Mouse (Mus musculus): ENCODE data around the gene Tdrd7. TPM values are rescaled to one million over a fixed set of nuclear protein-coding genes. Genes with fewer than 3 reads are reported as not detected.

The Tdrd7 gene
- polyA plus RNA-seq, 1 experiment from 2014 or later = 6.5 TPM

GRCm38 (mm10) chr4:45956131-45956530, 9.0 kb upstream of the Tdrd7 start:
- ATAC-seq = no peak
- Histone ChIP-seq H3K27me3 (replicated peaks) (0 out of 2 replicates have a peak, but pooled peaks cover 9% of the 10 kb centered on the region), H3K4me3 (no peak overlapping the region), H3K27ac (no peak overlapping the region), H3K36me3 (no peaks in the 10 kb centered on the region), H3K9me3 (replicated peaks) (no peaks in the 10 kb centered on the region), H3K4me1 (no peaks in the 10 kb centered on the region), H3K4me2 (no peak overlapping the region), H3K9ac (no peak overlapping the region)
- WGBS (ENCODE audit: insufficient replicate concordance) = 75% methylated on average over 8 of the region's 8 CpGs

GRCm38 (mm10) chr4:45956706-45957105, 8.4 kb upstream of the Tdrd7 start:
- no peaks in the 10 kb centered on the region for H3K9me3 ChIP-seq (replicated peaks)
- H3K9ac ChIP-seq = no peak overlapping the region
- 0 out of 2 replicates have a peak, but pooled peaks cover 9% of the 10 kb centered on the region for H3K27me3 ChIP-seq (replicated peaks)
- no peak overlapping the region for H3K4me2 ChIP-seq
- H3K4me1 ChIP-seq = no peaks in the 10 kb centered on the region
- 81% methylated on average over 4 of the region's 4 CpGs for WGBS (ENCODE audit: insufficient replicate concordance)
- no peak overlapping the region for H3K27ac ChIP-seq
- H3K4me3 ChIP-seq = no peak overlapping the region
- ATAC-seq = no peak
- no peaks in the 10 kb centered on the region for H3K36me3 ChIP-seq

DNA sequence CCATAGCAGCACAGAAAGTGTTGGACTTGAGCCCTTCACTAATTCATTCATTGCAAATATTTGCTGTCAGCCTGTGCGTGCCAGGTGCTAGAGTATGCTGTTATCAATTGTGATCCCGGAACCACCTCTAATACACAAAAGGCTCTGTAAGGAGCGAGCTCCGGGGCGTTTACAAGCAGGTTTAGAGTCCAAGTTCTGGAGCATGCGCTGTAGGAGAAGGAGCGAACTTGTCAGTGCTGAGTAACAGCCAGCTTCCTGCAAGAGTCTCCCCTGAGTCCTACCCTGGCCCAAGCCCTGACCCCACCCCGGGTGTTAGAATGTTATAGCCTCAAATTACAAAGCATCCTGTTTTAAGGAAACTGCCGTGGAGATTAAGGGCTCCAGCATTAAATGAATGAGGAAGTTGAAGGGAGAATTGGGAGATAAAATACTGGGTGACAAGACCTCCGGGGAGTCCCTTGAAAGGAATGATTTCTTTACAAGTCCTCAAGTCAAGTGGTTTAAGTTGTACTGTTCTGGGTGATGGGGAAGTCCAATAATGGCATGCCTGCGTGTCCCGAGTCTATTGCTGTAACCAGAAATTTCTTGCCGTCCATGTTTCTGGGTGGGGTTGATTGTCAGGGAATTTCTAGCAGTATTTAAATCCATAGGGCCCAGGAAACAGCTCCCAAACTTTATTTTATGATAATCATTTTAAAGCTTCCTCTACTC, 758 bp downstream of the Tdrd7 start:
- H3K4me2 ChIP-seq = peak overlapping the region; percentile 21; the same call in 1 of the 2 replicates

DNA sequence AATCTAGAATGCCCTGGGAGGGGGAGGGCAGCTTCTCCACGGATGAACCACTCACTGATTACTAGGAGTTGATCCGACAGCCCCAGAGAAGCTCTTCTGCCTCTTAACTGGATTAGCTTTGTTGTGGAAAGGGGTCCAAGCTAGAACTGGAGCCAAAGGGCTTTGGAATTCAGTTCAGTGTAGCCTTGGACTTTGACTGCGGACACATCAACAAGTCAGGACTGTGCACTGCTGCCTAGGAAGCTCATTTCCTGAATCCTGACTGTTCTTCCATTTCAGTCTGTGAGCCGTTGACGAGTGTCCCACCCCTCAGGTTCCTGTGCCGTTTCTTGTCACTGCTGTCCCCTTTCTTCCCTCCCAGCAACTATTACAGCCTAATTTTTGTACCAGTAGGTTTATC, 1.6 kb downstream of the Tdrd7 start:
- 0 out of 2 replicates have a peak, but pooled peaks have one; percentile 43 for ATAC-seq
- WGBS (ENCODE audit: insufficient replicate concordance) = 29% methylated on average over 6 of the region's 6 CpGs
- Histone ChIP-seq H3K36me3 (no peaks in the 10 kb centered on the region), H3K9me3 (replicated peaks) (no peaks in the 10 kb centered on the region), H3K9ac (no peak overlapping the region), H3K4me1 (peaks cover 12% of the 10 kb centered on the region; the same call in 1 of the 2 replicates), H3K27me3 (replicated peaks) (peaks cover 11% of the 10 kb centered on the region), H3K27ac (peak overlapping the region; percentile 58), H3K4me2 (no peak overlapping the region; the same call in 1 of the 2 replicates), H3K4me3 (no peak overlapping the region)

More for the DNA sequence above, 758 bp downstream of the Tdrd7 start:
- H3K27me3 ChIP-seq (replicated peaks) = peaks cover 9% of the 10 kb centered on the region
- H3K4me1 ChIP-seq = peaks cover 12% of the 10 kb centered on the region; the same call in 1 of the 2 replicates
- 0 out of 2 replicates have a peak overlapping the region, but pooled peaks have one; percentile 1 for H3K27ac ChIP-seq
- no peak overlapping the region for H3K9ac ChIP-seq
- WGBS (ENCODE audit: insufficient replicate concordance) = 32% methylated on average over 13 of the region's 13 CpGs
- ATAC-seq = no peak
- no peaks in the 10 kb centered on the region for H3K9me3 ChIP-seq (replicated peaks)
- H3K36me3 ChIP-seq = no peaks in the 10 kb centered on the region
- no peak overlapping the region for H3K4me3 ChIP-seq

DNA sequence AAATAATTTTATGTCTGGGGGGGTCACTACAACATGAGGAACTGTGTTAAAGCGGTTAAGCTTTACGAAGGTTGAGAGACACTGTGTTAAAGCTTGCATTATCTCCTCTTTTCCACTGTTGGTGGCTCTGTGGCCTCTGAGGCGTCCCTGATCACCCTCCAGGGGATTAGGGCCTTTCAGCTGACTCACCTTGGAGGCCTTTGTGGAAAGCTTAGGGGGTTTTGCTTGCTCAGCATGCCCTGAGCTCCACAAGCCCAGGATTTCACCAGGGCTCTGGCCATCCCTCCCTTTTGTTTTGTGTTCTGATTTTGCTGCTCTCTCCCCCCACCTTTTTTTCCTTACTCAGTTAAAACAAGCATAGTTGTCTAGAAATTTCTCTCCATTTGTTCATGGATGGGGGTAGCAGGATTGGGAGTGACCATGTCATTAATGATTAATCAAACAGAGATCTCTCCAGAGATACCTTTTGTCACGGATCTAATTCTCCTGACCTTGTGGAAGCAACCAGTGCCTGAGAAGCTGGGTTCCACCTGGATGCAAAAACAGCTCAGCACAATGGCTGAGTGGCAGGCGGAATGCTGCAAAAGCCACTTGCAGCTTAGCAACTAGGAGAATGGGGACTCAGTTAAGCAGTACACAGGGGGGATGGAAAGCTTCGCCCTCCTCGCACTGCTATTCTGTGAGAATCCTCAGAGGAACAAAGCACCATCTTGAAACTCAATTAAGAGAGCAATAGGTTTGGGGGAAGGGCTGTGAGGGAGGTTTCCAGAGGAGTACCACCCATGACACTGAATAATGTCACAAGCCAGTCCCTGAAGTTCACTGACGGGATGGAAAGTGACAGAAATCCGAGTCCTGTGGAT, 2.6 kb downstream of the Tdrd7 start:
- ATAC-seq = no peak
- H3K4me1 ChIP-seq = peaks cover 17% of the 10 kb centered on the region
- peaks cover 15% of the 10 kb centered on the region for H3K27me3 ChIP-seq (replicated peaks)
- H3K27ac ChIP-seq = peak overlapping the region; percentile 58; the same call in 1 of the 2 replicates
- no peak overlapping the region for H3K9ac ChIP-seq
- no peaks in the 10 kb centered on the region for H3K9me3 ChIP-seq (replicated peaks)
- 64% methylated on average over 9 of the region's 9 CpGs for WGBS (ENCODE audit: insufficient replicate concordance)
- H3K36me3 ChIP-seq = no peaks in the 10 kb centered on the region
- H3K4me3 ChIP-seq = no peak overlapping the region
- H3K4me2 ChIP-seq = no peak overlapping the region

- ATAC-seq = no peak
- Histone ChIP-seq H3K4me1 (peaks cover 23% of the 10 kb centered on the region), H3K9ac (no peak overlapping the region), H3K4me3 (no peak overlapping the region), H3K27ac (no peak overlapping the region), H3K4me2 (no peak overlapping the region), H3K27me3 (replicated peaks) (peaks cover 26% of the 10 kb centered on the region), H3K36me3 (no peaks in the 10 kb centered on the region), H3K9me3 (replicated peaks) (no peaks in the 10 kb centered on the region)
- 46% methylated on average over 2 of the region's 2 CpGs for WGBS (ENCODE audit: insufficient replicate concordance)
These were observed 3.9 kb downstream of the Tdrd7 start for GRCm38 (mm10) chr4:45969051-45969450.

- Histone ChIP-seq H3K9me3 (replicated peaks) (no peaks in the 10 kb centered on the region), H3K27ac (no peak overlapping the region), H3K4me3 (no peak overlapping the region), H3K36me3 (no peaks in the 10 kb centered on the region), H3K4me2 (no peak overlapping the region), H3K27me3 (replicated peaks) (peaks cover 36% of the 10 kb centered on the region), H3K4me1 (peaks cover 23% of the 10 kb centered on the region), H3K9ac (no peak overlapping the region)
- ATAC-seq = no peak
- 46% methylated on average over 7 of the region's 7 CpGs for WGBS (ENCODE audit: insufficient replicate concordance)
These were observed 5.0 kb downstream of the Tdrd7 start for GRCm38 (mm10) chr4:45970048-45970560.

DNA sequence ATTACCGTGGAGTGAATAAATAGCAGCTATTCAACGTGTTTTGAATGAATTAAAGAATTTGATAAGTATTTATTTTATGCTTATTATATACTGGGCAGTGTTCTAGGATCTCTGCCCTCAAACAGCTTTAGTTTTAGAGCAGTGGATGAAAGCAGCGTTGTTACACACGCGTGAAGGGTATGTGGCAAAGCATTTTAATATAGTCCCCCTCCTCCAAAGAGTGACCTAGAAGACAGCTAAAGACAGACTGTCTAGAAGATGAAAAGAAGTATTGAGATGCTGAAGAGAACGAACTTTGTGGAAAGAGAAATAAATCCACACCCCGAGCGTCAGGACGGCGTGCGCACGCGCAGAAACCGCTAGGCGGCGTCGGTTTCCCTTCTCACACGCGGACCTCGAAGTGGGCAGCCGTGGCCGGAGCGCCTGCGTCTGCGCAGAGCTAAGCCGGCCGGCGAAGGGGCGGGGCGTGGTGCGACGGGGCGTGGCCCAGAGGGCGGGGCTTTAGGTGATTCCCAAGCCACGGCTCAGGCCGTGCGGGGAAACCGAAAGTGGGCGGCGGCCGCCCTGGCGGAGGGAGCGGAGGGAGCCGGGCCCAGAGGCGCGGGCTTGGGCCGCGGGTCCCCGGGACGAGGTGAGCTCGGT, 6.8 kb downstream of the Tdrd7 start:
- Histone ChIP-seq H3K4me2 (peak overlapping the region; percentile 99), H3K9me3 (replicated peaks) (no peaks in the 10 kb centered on the region), H3K9ac (peak overlapping the region; percentile 81), H3K27me3 (replicated peaks) (peaks cover 41% of the 10 kb centered on the region), H3K27ac (no peak overlapping the region), H3K4me1 (peaks cover 23% of the 10 kb centered on the region), H3K36me3 (no peaks in the 10 kb centered on the region), H3K4me3 (peak overlapping the region; percentile 84)
- peak; percentile 97 for ATAC-seq
- 3% methylated on average over 51 of the region's 51 CpGs for WGBS (ENCODE audit: insufficient replicate concordance)

GRCm38 (mm10) chr4:45972448-45972854, 7.3 kb downstream of the Tdrd7 start:
- H3K27me3 ChIP-seq (replicated peaks) = peaks cover 40% of the 10 kb centered on the region
- WGBS (ENCODE audit: insufficient replicate concordance) = under 1% methylated on average over 45 of the region's 53 CpGs
- peak overlapping the region; percentile 84 for H3K4me3 ChIP-seq
- peak; percentile 67 for ATAC-seq
- H3K4me2 ChIP-seq = peak overlapping the region; percentile 99
- H3K4me1 ChIP-seq = peaks cover 21% of the 10 kb centered on the region
- H3K36me3 ChIP-seq = no peaks in the 10 kb centered on the region
- no peaks in the 10 kb centered on the region for H3K9me3 ChIP-seq (replicated peaks)
- H3K9ac ChIP-seq = peak overlapping the region; percentile 81
- no peak overlapping the region for H3K27ac ChIP-seq

DNA sequence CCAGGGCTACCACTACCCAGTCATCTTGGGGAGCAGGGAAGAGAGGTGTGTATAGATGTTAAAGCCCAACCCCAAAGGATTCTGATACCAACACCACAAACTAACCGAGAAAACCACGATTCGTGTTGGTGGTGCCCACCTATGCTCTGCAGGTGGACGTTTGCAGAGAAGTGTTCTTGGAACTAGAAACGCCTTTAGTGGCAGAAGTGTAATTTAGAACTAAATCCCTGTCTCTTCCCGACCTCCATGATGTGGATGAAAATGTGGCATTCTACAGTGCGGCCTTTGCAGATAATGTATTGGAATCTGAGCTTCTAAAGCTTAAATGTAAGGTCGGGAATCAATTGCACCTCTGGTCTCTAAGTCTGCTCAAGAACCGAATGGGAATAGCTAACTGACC, 7.8 kb downstream of the Tdrd7 start:
- Histone ChIP-seq H3K9ac (peak overlapping the region; percentile 81), H3K27me3 (replicated peaks) (peaks cover 39% of the 10 kb centered on the region), H3K36me3 (no peaks in the 10 kb centered on the region), H3K4me1 (peaks cover 17% of the 10 kb centered on the region), H3K27ac (no peak overlapping the region), H3K4me2 (peak overlapping the region; percentile 99), H3K9me3 (replicated peaks) (no peaks in the 10 kb centered on the region), H3K4me3 (peak overlapping the region; percentile 84)
- WGBS (ENCODE audit: insufficient replicate concordance) = 38% methylated on average over 9 of the region's 9 CpGs
- ATAC-seq = no peak

DNA sequence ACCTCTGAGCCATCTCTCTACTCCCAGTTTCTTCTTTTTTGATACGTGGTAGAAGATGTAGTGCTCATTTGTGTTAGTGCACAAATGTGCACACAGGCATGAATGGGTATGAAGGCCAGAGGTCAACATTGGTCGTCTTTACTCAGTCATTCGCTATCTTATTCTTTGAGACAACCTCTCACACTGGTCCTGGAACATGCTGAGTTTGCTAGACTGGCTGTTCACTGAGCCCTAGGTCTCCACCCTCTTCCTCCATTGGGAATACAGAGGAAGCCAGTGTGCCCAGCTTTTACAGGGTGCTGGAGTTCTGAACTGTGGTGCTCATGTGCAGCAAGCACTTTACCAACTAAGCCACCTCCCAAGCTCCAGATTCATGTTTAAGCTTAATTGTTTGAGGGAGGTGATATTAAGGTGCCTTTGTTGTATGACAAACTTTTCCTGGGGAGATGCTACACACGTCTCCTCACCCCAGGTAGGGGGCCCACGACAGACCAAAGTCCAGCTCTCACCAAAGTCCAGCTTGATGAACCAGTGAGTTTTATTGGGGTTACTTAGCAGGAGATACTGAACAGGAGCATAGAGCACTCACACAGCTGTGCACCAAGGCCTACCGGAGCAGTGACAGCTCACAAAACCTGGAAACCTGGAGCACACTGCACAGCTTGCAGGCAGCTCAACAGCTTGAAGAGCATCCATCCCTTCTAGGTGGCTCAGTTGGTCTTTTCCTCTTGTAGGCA, 12.0 kb downstream of the Tdrd7 start:
- H3K4me2 ChIP-seq = no peak overlapping the region
- no peak for ATAC-seq

More for the DNA sequence above, 12.0 kb downstream of the Tdrd7 start:
- 58% methylated on average over 6 of the region's 6 CpGs for WGBS (ENCODE audit: insufficient replicate concordance)
- Histone ChIP-seq H3K9ac (no peak overlapping the region), H3K9me3 (replicated peaks) (no peaks in the 10 kb centered on the region), H3K4me3 (no peak overlapping the region), H3K27ac (no peak overlapping the region), H3K36me3 (no peaks in the 10 kb centered on the region), H3K27me3 (replicated peaks) (peaks cover 42% of the 10 kb centered on the region), H3K4me1 (peaks cover 10% of the 10 kb centered on the region)
